Mouse (Mus musculus) kidney, adult 2 months (tissue): ENCODE results near the gene Psmd11.

Experiments
- CTCF ChIP-seq: fragments of 200-500 bp; conservative IDR thresholded peaks from 2 replicates; pipeline ENCODE4 v1.5.1; 2011; ENCODE audit warnings: low read depth, mild to moderate bottlenecking, control low read depth, low read length, moderate library complexity, mixed read lengths; ENCODE audit not compliant: insufficient read depth, insufficient read length
- POLR2A ChIP-seq: fragments of 200-500 bp; IDR thresholded peaks from one replicate; pipeline ENCODE4 v1.6.1; 2011; ENCODE audit warnings: low read depth, low read length, control low read depth

GRCm38 (mm10) chr11:80385055-80385454, 43.4 kb upstream of the Psmd11 start:
- no peak for TF ChIP-seq CTCF
- no peak for TF ChIP-seq POLR2A
